Mouse (Mus musculus): ENCODE data around the gene Rpap2.

DNA sequence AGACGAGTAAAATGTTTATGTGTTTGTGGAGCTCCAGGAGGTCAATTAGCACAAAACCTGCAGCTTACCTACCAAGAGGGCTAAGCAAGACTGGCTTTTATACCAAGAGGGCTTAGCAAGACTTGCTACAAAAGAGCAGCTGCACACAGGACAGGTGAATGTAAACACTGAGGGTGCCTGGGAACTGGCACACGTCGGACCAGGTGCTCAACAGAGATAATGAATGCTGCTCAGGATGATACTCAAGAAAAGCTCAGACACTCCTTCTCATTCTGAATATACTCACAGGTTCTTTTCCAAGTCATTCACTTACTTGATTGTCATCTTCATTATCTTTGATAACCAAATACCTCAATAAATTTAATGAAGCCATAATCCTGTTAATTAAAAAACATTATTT is 40.2 kb upstream of the Rpap2 start:
- TF ChIP-seq TCF12 (IDR thresholded peaks at IDR 0.05; ENCODE audit: insufficient read depth, poor library complexity, severe bottlenecking) (no peak), POLR2AphosphoS2 (IDR thresholded peaks at IDR 0.05; ENCODE audit: insufficient read length, low read depth) (no peak), POLR2A (IDR thresholded peaks at IDR 0.05; ENCODE audit: insufficient read length, low read depth) (no peak), USF1 (IDR thresholded peaks at IDR 0.05; ENCODE audit: low read depth) (no peak), MAX (IDR thresholded peaks at IDR 0.05; ENCODE audit: low read depth) (no peak)

Measured in myocyte (in vitro differentiated cells).